Mouse (Mus musculus) ES-E14 (cell line): Measurements from ENCODE around the gene Tbc1d2b.

Source experiments
- HCFC1 ChIP-seq: IDR thresholded peaks from 2 replicates; pipeline ENCODE4 v1.6.1; 2012; ENCODE audit warnings: low read length, inconsistent platforms, borderline replicate concordance; ENCODE audit not compliant: insufficient read depth
- MAFK ChIP-seq: IDR thresholded peaks from 2 replicates; pipeline ENCODE4 v1.6.1; 2014; ENCODE audit warnings: mild to moderate bottlenecking, low read depth, low read length, inconsistent platforms; ENCODE audit not compliant: insufficient read depth
- ZC3H11A ChIP-seq: IDR thresholded peaks from 2 replicates; pipeline ENCODE4 v1.6.1; 2012; ENCODE audit warnings: low read depth, mild to moderate bottlenecking, inconsistent platforms, low read length, borderline replicate concordance

GRCm38 (mm10) chr9:90241618-90242017 lies 29.0 kb downstream of the Tbc1d2b start:
- TF ChIP-seq ZC3H11A = no peak
- no peak for TF ChIP-seq HCFC1
- no peak for TF ChIP-seq MAFK
